Mouse (Mus musculus): ENCODE data around the gene Inpp1. TPM values are rescaled to one million over a fixed set of nuclear protein-coding genes. Genes with fewer than 3 reads are reported as not detected.

Inpp1 gene
- polyA plus RNA-seq, 1 experiment from 2014 or later: 18.6 TPM

GRCm38 (mm10) chr1:52844354-52844753, 26.9 kb upstream of the Inpp1 start:
- H3K27ac ChIP-seq (ENCODE audit: low read length): peak overlapping the region; percentile 64
- H3K9me3 ChIP-seq (replicated peaks; ENCODE audit: control insufficient read depth, low read length): no peaks in the 10 kb centered on the region
- peaks cover 6% of the 10 kb centered on the region; the same call in 1 of the 2 replicates for H3K4me1 ChIP-seq (ENCODE audit: control insufficient read depth, insufficient read depth, low read length)
- no peak overlapping the region for H3K9ac ChIP-seq (ENCODE audit: low read length)
- no peak for ATAC-seq (replicated peaks; ENCODE audit: extremely low read depth, insufficient read depth, low FRiP score)
- H3K4me3 ChIP-seq (ENCODE audit: low read length): peak overlapping the region; percentile 77
- H3K27me3 ChIP-seq (ENCODE audit: control insufficient read depth, insufficient read depth, low read length): no peaks in the 10 kb centered on the region
- H3K36me3 ChIP-seq (ENCODE audit: control insufficient read depth, insufficient read depth): no peaks in the 10 kb centered on the region
- peak overlapping the region; percentile 60 for H3K4me2 ChIP-seq (ENCODE audit: low read depth, low read length)
- 8% methylated on average over 3 of the region's 3 CpGs for WGBS

GRCm38 (mm10) chr1:52839099-52839498, 21.6 kb upstream of the Inpp1 start:
- no peak overlapping the region for H3K27ac ChIP-seq (ENCODE audit: low read length)
- no peak for ATAC-seq (replicated peaks; ENCODE audit: extremely low read depth, insufficient read depth, low FRiP score)

GRCm38 (mm10) chr1:52817813-52818147, 292 bp upstream of the Inpp1 start:
- Histone ChIP-seq H3K9ac (ENCODE audit: low read length) (peak overlapping the region; percentile 81), H3K4me2 (ENCODE audit: low read depth, low read length) (peak overlapping the region; percentile 75), H3K36me3 (ENCODE audit: control insufficient read depth, insufficient read depth) (no peaks in the 10 kb centered on the region), H3K9me3 (replicated peaks; ENCODE audit: control insufficient read depth, low read length) (no peaks in the 10 kb centered on the region), H3K27ac (ENCODE audit: low read length) (peak overlapping the region; percentile 82), H3K4me3 (ENCODE audit: low read length) (peak overlapping the region; percentile 84), H3K27me3 (ENCODE audit: control insufficient read depth, insufficient read depth, low read length) (no peaks in the 10 kb centered on the region), H3K4me1 (ENCODE audit: control insufficient read depth, insufficient read depth, low read length) (peaks cover 7% of the 10 kb centered on the region)
- no peak for ATAC-seq (replicated peaks; ENCODE audit: extremely low read depth, insufficient read depth, low FRiP score)
- 4% methylated on average over 7 of the region's 7 CpGs for WGBS

More at GRCm38 (mm10) chr1:52839099-52839498, 21.6 kb upstream of the Inpp1 start:
- H3K4me3 ChIP-seq (ENCODE audit: low read length): no peak overlapping the region
- no peaks in the 10 kb centered on the region for H3K9me3 ChIP-seq (replicated peaks; ENCODE audit: control insufficient read depth, low read length)
- no peaks in the 10 kb centered on the region; the same call in 1 of the 2 replicates for H3K4me1 ChIP-seq (ENCODE audit: control insufficient read depth, insufficient read depth, low read length)
- no peaks in the 10 kb centered on the region for H3K27me3 ChIP-seq (ENCODE audit: control insufficient read depth, insufficient read depth, low read length)
- no peak overlapping the region for H3K4me2 ChIP-seq (ENCODE audit: low read depth, low read length)
- H3K36me3 ChIP-seq (ENCODE audit: control insufficient read depth, insufficient read depth): no peaks in the 10 kb centered on the region
- WGBS: 95% methylated on average over 3 of the region's 3 CpGs
- H3K9ac ChIP-seq (ENCODE audit: low read length): no peak overlapping the region

- ATAC-seq (replicated peaks; ENCODE audit: extremely low read depth, insufficient read depth, low FRiP score): no peak
- Histone ChIP-seq H3K9me3 (replicated peaks; ENCODE audit: control insufficient read depth, low read length) (no peaks in the 10 kb centered on the region), H3K27ac (ENCODE audit: low read length) (0 out of 2 replicates have a peak overlapping the region, but pooled peaks have one; percentile 21), H3K4me3 (ENCODE audit: low read length) (peak overlapping the region; percentile 84), H3K9ac (ENCODE audit: low read length) (peak overlapping the region; percentile 81), H3K4me1 (ENCODE audit: control insufficient read depth, insufficient read depth, low read length) (peaks cover 7% of the 10 kb centered on the region), H3K4me2 (ENCODE audit: low read depth, low read length) (peak overlapping the region; percentile 75), H3K27me3 (ENCODE audit: control insufficient read depth, insufficient read depth, low read length) (no peaks in the 10 kb centered on the region), H3K36me3 (ENCODE audit: control insufficient read depth, insufficient read depth) (no peaks in the 10 kb centered on the region)
- 43% methylated on average over 13 of the region's 13 CpGs for WGBS
Observed at GRCm38 (mm10) chr1:52816232-52816891, 1.1 kb downstream of the Inpp1 start.

- Histone ChIP-seq H3K9ac (ENCODE audit: low read length) (no peak overlapping the region), H3K27me3 (ENCODE audit: control insufficient read depth, insufficient read depth, low read length) (no peaks in the 10 kb centered on the region), H3K4me2 (ENCODE audit: low read depth, low read length) (no peak overlapping the region), H3K4me3 (ENCODE audit: low read length) (no peak overlapping the region), H3K4me1 (ENCODE audit: control insufficient read depth, insufficient read depth, low read length) (no peaks in the 10 kb centered on the region), H3K9me3 (replicated peaks; ENCODE audit: control insufficient read depth, low read length) (no peaks in the 10 kb centered on the region), H3K36me3 (ENCODE audit: control insufficient read depth, insufficient read depth) (no peaks in the 10 kb centered on the region), H3K27ac (ENCODE audit: low read length) (no peak overlapping the region)
- 58% methylated on average over 6 of the region's 6 CpGs for WGBS
- no peak for ATAC-seq (replicated peaks; ENCODE audit: extremely low read depth, insufficient read depth, low FRiP score)
Observed at GRCm38 (mm10) chr1:52808456-52808855, 9.0 kb downstream of the Inpp1 start.

GRCm38 (mm10) chr1:52805041-52805440, 12.4 kb downstream of the Inpp1 start:
- H3K27me3 ChIP-seq (ENCODE audit: control insufficient read depth, insufficient read depth, low read length): no peaks in the 10 kb centered on the region
- H3K36me3 ChIP-seq (ENCODE audit: control insufficient read depth, insufficient read depth): no peaks in the 10 kb centered on the region
- no peak overlapping the region for H3K27ac ChIP-seq (ENCODE audit: low read length)
- H3K4me3 ChIP-seq (ENCODE audit: low read length): no peak overlapping the region
- H3K9me3 ChIP-seq (replicated peaks; ENCODE audit: control insufficient read depth, low read length): no peaks in the 10 kb centered on the region; the same call in 1 of the 2 replicates
- H3K9ac ChIP-seq (ENCODE audit: low read length): no peak overlapping the region
- WGBS: 86% methylated on average over 1 of the region's 1 CpGs
- H3K4me2 ChIP-seq (ENCODE audit: low read depth, low read length): no peak overlapping the region
- ATAC-seq (replicated peaks; ENCODE audit: extremely low read depth, insufficient read depth, low FRiP score): no peak
- H3K4me1 ChIP-seq (ENCODE audit: control insufficient read depth, insufficient read depth, low read length): peaks cover 5% of the 10 kb centered on the region

- WGBS: 85% methylated on average over 5 of the region's 5 CpGs
- H3K4me1 ChIP-seq (ENCODE audit: control insufficient read depth, insufficient read depth, low read length): peaks cover 26% of the 10 kb centered on the region
- H3K27ac ChIP-seq (ENCODE audit: low read length): no peak overlapping the region
- no peak overlapping the region for H3K9ac ChIP-seq (ENCODE audit: low read length)
- no peaks in the 10 kb centered on the region for H3K27me3 ChIP-seq (ENCODE audit: control insufficient read depth, insufficient read depth, low read length)
- no peaks in the 10 kb centered on the region for H3K36me3 ChIP-seq (ENCODE audit: control insufficient read depth, insufficient read depth)
- no peak for ATAC-seq (replicated peaks; ENCODE audit: extremely low read depth, insufficient read depth, low FRiP score)
- H3K4me2 ChIP-seq (ENCODE audit: low read depth, low read length): no peak overlapping the region
- no peaks in the 10 kb centered on the region; the same call in 1 of the 2 replicates for H3K9me3 ChIP-seq (replicated peaks; ENCODE audit: control insufficient read depth, low read length)
- no peak overlapping the region for H3K4me3 ChIP-seq (ENCODE audit: low read length)
Observed at GRCm38 (mm10) chr1:52802406-52802975, 15.0 kb downstream of the Inpp1 start.

GRCm38 (mm10) chr1:52801651-52802050, 15.8 kb downstream of the Inpp1 start:
- H3K4me3 ChIP-seq (ENCODE audit: low read length): no peak overlapping the region
- ATAC-seq (replicated peaks; ENCODE audit: extremely low read depth, insufficient read depth, low FRiP score): no peak
- H3K36me3 ChIP-seq (ENCODE audit: control insufficient read depth, insufficient read depth): no peaks in the 10 kb centered on the region

GRCm38 (mm10) chr1:52800340-52800740, 17.1 kb downstream of the Inpp1 start:
- Histone ChIP-seq H3K4me1 (ENCODE audit: control insufficient read depth, insufficient read depth, low read length) (peaks cover 26% of the 10 kb centered on the region), H3K27me3 (ENCODE audit: control insufficient read depth, insufficient read depth, low read length) (no peaks in the 10 kb centered on the region), H3K4me2 (ENCODE audit: low read depth, low read length) (peak overlapping the region; percentile 34; the same call in 1 of the 2 replicates), H3K36me3 (ENCODE audit: control insufficient read depth, insufficient read depth) (no peaks in the 10 kb centered on the region), H3K27ac (ENCODE audit: low read length) (peak overlapping the region; percentile 48), H3K9me3 (replicated peaks; ENCODE audit: control insufficient read depth, low read length) (no peaks in the 10 kb centered on the region; the same call in 1 of the 2 replicates), H3K9ac (ENCODE audit: low read length) (no peak overlapping the region), H3K4me3 (ENCODE audit: low read length) (no peak overlapping the region)
- WGBS: 31% methylated on average over 3 of the region's 3 CpGs
- ATAC-seq (replicated peaks; ENCODE audit: extremely low read depth, insufficient read depth, low FRiP score): peak; percentile 61

More at GRCm38 (mm10) chr1:52801651-52802050, 15.8 kb downstream of the Inpp1 start:
- no peak overlapping the region for H3K9ac ChIP-seq (ENCODE audit: low read length)
- H3K27ac ChIP-seq (ENCODE audit: low read length): no peak overlapping the region
- H3K27me3 ChIP-seq (ENCODE audit: control insufficient read depth, insufficient read depth, low read length): no peaks in the 10 kb centered on the region
- 79% methylated on average over 5 of the region's 5 CpGs for whole genome bisulfite sequencing
- peaks cover 26% of the 10 kb centered on the region for H3K4me1 ChIP-seq (ENCODE audit: control insufficient read depth, insufficient read depth, low read length)
- no peak overlapping the region for H3K4me2 ChIP-seq (ENCODE audit: low read depth, low read length)
- H3K9me3 ChIP-seq (replicated peaks; ENCODE audit: control insufficient read depth, low read length): no peaks in the 10 kb centered on the region; the same call in 1 of the 2 replicates

All from heart, embryonic 16.5 days (tissue).